Mouse (Mus musculus): ENCODE results near the gene Fxyd1. TPM values are rescaled to one million over a fixed set of nuclear protein-coding genes. Genes with fewer than 3 reads are reported as not detected.
A peak's percentile ranks its signal among the peaks of the same experiment; 100 is the strongest.

Gene Fxyd1
- polyA plus RNA-seq, 1 experiment from 2014 or later = 71.8 TPM

GRCm38 (mm10) chr7:31073546-31073945, 16.5 kb upstream of the Fxyd1 start:
- Histone ChIP-seq H3K4me2 (ENCODE audit: low read length) (no peak overlapping the region), H3K27me3 (replicated peaks; ENCODE audit: control insufficient read depth, insufficient read depth, low read length) (no peaks in the 10 kb centered on the region), H3K4me1 (replicated peaks; ENCODE audit: control insufficient read depth, insufficient read depth, low read length) (peaks cover 8% of the 10 kb centered on the region), H3K27ac (ENCODE audit: low read depth) (no peak overlapping the region), H3K36me3 (ENCODE audit: control insufficient read depth, insufficient read depth, low read length) (no peaks in the 10 kb centered on the region), H3K4me3 (ENCODE audit: low read depth, low read length) (no peak overlapping the region), H3K9ac (ENCODE audit: low read length) (no peak overlapping the region), H3K9me3 (ENCODE audit: control insufficient read depth, low read length) (no peaks in the 10 kb centered on the region)
- DNase-seq (ENCODE audit: low spot score) = no peak
- ATAC-seq (replicated peaks; ENCODE audit: low FRiP score, low TSS enrichment, low read depth) = no peak

GRCm38 (mm10) chr7:31072326-31072725, 15.3 kb upstream of the Fxyd1 start:
- ATAC-seq (replicated peaks; ENCODE audit: low FRiP score, low TSS enrichment, low read depth) = no peak
- H3K9me3 ChIP-seq (ENCODE audit: control insufficient read depth, low read length) = no peaks in the 10 kb centered on the region
- WGBS = 24% methylated on average over 9 of the region's 9 CpGs
- peak overlapping the region; percentile 6; the same call in 1 of the 2 replicates for H3K4me2 ChIP-seq (ENCODE audit: low read length)
- H3K36me3 ChIP-seq (ENCODE audit: control insufficient read depth, insufficient read depth, low read length) = no peaks in the 10 kb centered on the region
- H3K9ac ChIP-seq (ENCODE audit: low read length) = no peak overlapping the region
- no peak overlapping the region for H3K4me3 ChIP-seq (ENCODE audit: low read depth, low read length)
- DNase-seq (ENCODE audit: low spot score) = no peak
- H3K27me3 ChIP-seq (replicated peaks; ENCODE audit: control insufficient read depth, insufficient read depth, low read length) = no peaks in the 10 kb centered on the region
- peak overlapping the region; percentile 51; the same call in 1 of the 2 replicates for H3K27ac ChIP-seq (ENCODE audit: low read depth)
- peaks cover 8% of the 10 kb centered on the region for H3K4me1 ChIP-seq (replicated peaks; ENCODE audit: control insufficient read depth, insufficient read depth, low read length)

- Histone ChIP-seq H3K36me3 (ENCODE audit: control insufficient read depth, insufficient read depth, low read length) (no peaks in the 10 kb centered on the region), H3K27me3 (replicated peaks; ENCODE audit: control insufficient read depth, insufficient read depth, low read length) (no peaks in the 10 kb centered on the region), H3K4me2 (ENCODE audit: low read length) (no peak overlapping the region), H3K4me3 (ENCODE audit: low read depth, low read length) (no peak overlapping the region), H3K9ac (ENCODE audit: low read length) (no peak overlapping the region), H3K27ac (ENCODE audit: low read depth) (no peak overlapping the region), H3K9me3 (ENCODE audit: control insufficient read depth, low read length) (no peaks in the 10 kb centered on the region), H3K4me1 (replicated peaks; ENCODE audit: control insufficient read depth, insufficient read depth, low read length) (peaks cover 8% of the 10 kb centered on the region)
- ATAC-seq (replicated peaks; ENCODE audit: low FRiP score, low TSS enrichment, low read depth) (no peak), DNase-seq (ENCODE audit: low spot score) (no peak)
- WGBS = 83% methylated on average over 6 of the region's 6 CpGs
Measured at GRCm38 (mm10) chr7:31070324-31070723, 13.3 kb upstream of the Fxyd1 start.

- Histone ChIP-seq H3K27me3 (replicated peaks; ENCODE audit: control insufficient read depth, insufficient read depth, low read length) (no peaks in the 10 kb centered on the region), H3K9me3 (ENCODE audit: control insufficient read depth, low read length) (no peaks in the 10 kb centered on the region), H3K9ac (ENCODE audit: low read length) (no peak overlapping the region), H3K4me3 (ENCODE audit: low read depth, low read length) (no peak overlapping the region), H3K27ac (ENCODE audit: low read depth) (no peak overlapping the region), H3K4me2 (ENCODE audit: low read length) (no peak overlapping the region), H3K36me3 (ENCODE audit: control insufficient read depth, insufficient read depth, low read length) (no peaks in the 10 kb centered on the region), H3K4me1 (replicated peaks; ENCODE audit: control insufficient read depth, insufficient read depth, low read length) (peaks cover 8% of the 10 kb centered on the region)
- ATAC-seq (replicated peaks; ENCODE audit: low FRiP score, low TSS enrichment, low read depth) (no peak), DNase-seq (ENCODE audit: low spot score) (no peak)
- WGBS = 84% methylated on average over 14 of the region's 14 CpGs
Measured at GRCm38 (mm10) chr7:31069491-31069890, 12.5 kb upstream of the Fxyd1 start.

- ATAC-seq (replicated peaks; ENCODE audit: low FRiP score, low TSS enrichment, low read depth) (peak; percentile 51), DNase-seq (ENCODE audit: low spot score) (no peak)
- Histone ChIP-seq H3K4me2 (ENCODE audit: low read length) (no peak overlapping the region), H3K36me3 (ENCODE audit: control insufficient read depth, insufficient read depth, low read length) (no peaks in the 10 kb centered on the region), H3K4me1 (replicated peaks; ENCODE audit: control insufficient read depth, insufficient read depth, low read length) (peaks cover 8% of the 10 kb centered on the region), H3K9ac (ENCODE audit: low read length) (no peak overlapping the region), H3K27ac (ENCODE audit: low read depth) (no peak overlapping the region), H3K9me3 (ENCODE audit: control insufficient read depth, low read length) (no peaks in the 10 kb centered on the region), H3K27me3 (replicated peaks; ENCODE audit: control insufficient read depth, insufficient read depth, low read length) (no peaks in the 10 kb centered on the region), H3K4me3 (ENCODE audit: low read depth, low read length) (no peak overlapping the region)
- WGBS = 41% methylated on average over 5 of the region's 5 CpGs
Measured at GRCm38 (mm10) chr7:31067836-31068235, 10.8 kb upstream of the Fxyd1 start.

- Histone ChIP-seq H3K27me3 (replicated peaks; ENCODE audit: control insufficient read depth, insufficient read depth, low read length) (no peaks in the 10 kb centered on the region), H3K4me1 (replicated peaks; ENCODE audit: control insufficient read depth, insufficient read depth, low read length) (no peaks in the 10 kb centered on the region), H3K27ac (ENCODE audit: low read depth) (no peak overlapping the region), H3K4me2 (ENCODE audit: low read length) (no peak overlapping the region), H3K36me3 (ENCODE audit: control insufficient read depth, insufficient read depth, low read length) (no peaks in the 10 kb centered on the region), H3K4me3 (ENCODE audit: low read depth, low read length) (no peak overlapping the region), H3K9ac (ENCODE audit: low read length) (no peak overlapping the region), H3K9me3 (ENCODE audit: control insufficient read depth, low read length) (no peaks in the 10 kb centered on the region)
- no peak for ATAC-seq (replicated peaks; ENCODE audit: low FRiP score, low TSS enrichment, low read depth)
- 81% methylated on average over 12 of the region's 12 CpGs for WGBS
- DNase-seq (ENCODE audit: low spot score) = no peak
Measured at GRCm38 (mm10) chr7:31063074-31063560, 6.1 kb upstream of the Fxyd1 start.

GRCm38 (mm10) chr7:31060621-31061010, 3.6 kb upstream of the Fxyd1 start:
- Histone ChIP-seq H3K4me1 (replicated peaks; ENCODE audit: control insufficient read depth, insufficient read depth, low read length) (0 out of 2 replicates have a peak, but pooled peaks cover 3% of the 10 kb centered on the region), H3K4me3 (ENCODE audit: low read depth, low read length) (no peak overlapping the region), H3K27ac (ENCODE audit: low read depth) (no peak overlapping the region), H3K4me2 (ENCODE audit: low read length) (peak overlapping the region; percentile 3; the same call in 1 of the 2 replicates), H3K9ac (ENCODE audit: low read length) (no peak overlapping the region), H3K27me3 (replicated peaks; ENCODE audit: control insufficient read depth, insufficient read depth, low read length) (no peaks in the 10 kb centered on the region), H3K9me3 (ENCODE audit: control insufficient read depth, low read length) (no peaks in the 10 kb centered on the region), H3K36me3 (ENCODE audit: control insufficient read depth, insufficient read depth, low read length) (no peaks in the 10 kb centered on the region)
- WGBS = 89% methylated on average over 7 of the region's 7 CpGs
- ATAC-seq (replicated peaks; ENCODE audit: low FRiP score, low TSS enrichment, low read depth) = no peak
- no peak for DNase-seq (ENCODE audit: low spot score)

GRCm38 (mm10) chr7:31059919-31060620, 3.1 kb upstream of the Fxyd1 start:
- H3K4me2 ChIP-seq (ENCODE audit: low read length) = peak overlapping the region; percentile 3; the same call in 1 of the 2 replicates
- peak overlapping the region; percentile 30; the same call in 1 of the 2 replicates for H3K27ac ChIP-seq (ENCODE audit: low read depth)
- ATAC-seq (replicated peaks; ENCODE audit: low FRiP score, low TSS enrichment, low read depth) (no peak), DNase-seq (ENCODE audit: low spot score) (no peak)
- no peak overlapping the region for H3K9ac ChIP-seq (ENCODE audit: low read length)
- 66% methylated on average over 11 of the region's 11 CpGs for WGBS
- H3K4me3 ChIP-seq (ENCODE audit: low read depth, low read length) = no peak overlapping the region
- H3K4me1 ChIP-seq (replicated peaks; ENCODE audit: control insufficient read depth, insufficient read depth, low read length) = peaks cover 8% of the 10 kb centered on the region
- H3K36me3 ChIP-seq (ENCODE audit: control insufficient read depth, insufficient read depth, low read length) = no peaks in the 10 kb centered on the region
- H3K9me3 ChIP-seq (ENCODE audit: control insufficient read depth, low read length) = no peaks in the 10 kb centered on the region
- no peaks in the 10 kb centered on the region for H3K27me3 ChIP-seq (replicated peaks; ENCODE audit: control insufficient read depth, insufficient read depth, low read length)

- ATAC-seq (replicated peaks; ENCODE audit: low FRiP score, low TSS enrichment, low read depth) (peak; percentile 50), DNase-seq (ENCODE audit: low spot score) (peak; percentile 96)
- Histone ChIP-seq H3K27ac (ENCODE audit: low read depth) (peak within 1 kb of the TSS; percentile 30; the same call in 1 of the 2 replicates), H3K9me3 (ENCODE audit: control insufficient read depth, low read length) (no peaks in the 10 kb centered on the region), H3K9ac (ENCODE audit: low read length) (no peak within 1 kb of the TSS), H3K36me3 (ENCODE audit: control insufficient read depth, insufficient read depth, low read length) (no peaks in the 10 kb centered on the region), H3K4me1 (replicated peaks; ENCODE audit: control insufficient read depth, insufficient read depth, low read length) (peaks cover 18% of the 10 kb centered on the region), H3K27me3 (replicated peaks; ENCODE audit: control insufficient read depth, insufficient read depth, low read length) (0 out of 2 replicates have a peak, but pooled peaks cover 4% of the 10 kb centered on the region), H3K4me3 (ENCODE audit: low read depth, low read length) (no peak within 1 kb of the TSS), H3K4me2 (ENCODE audit: low read length) (0 out of 2 replicates have a peak within 1 kb of the TSS, but pooled peaks have one; percentile 3)
- 7% methylated on average over 2 of the region's 2 CpGs for WGBS
Measured at GRCm38 (mm10) chr7:31059108-31059507, 2.1 kb upstream of the Fxyd1 start, which contains the start of gene Lgi4. TSS of gene Lgi4 (plus strand) at chr7:31059342.
